Mouse (Mus musculus): ENCODE results near the gene Eif4e1b.

Gene Eif4e1b

GRCm38 (mm10) chr13:54783698-54784097 is at the start of gene Eif4e1b:
Gene Eif4e1b, plus strand, starts transcription at chr13:54783998.
- no peak for ATAC-seq (ENCODE audit: insufficient number of reproducible peaks, low FRiP score, low TSS enrichment)

DNA sequence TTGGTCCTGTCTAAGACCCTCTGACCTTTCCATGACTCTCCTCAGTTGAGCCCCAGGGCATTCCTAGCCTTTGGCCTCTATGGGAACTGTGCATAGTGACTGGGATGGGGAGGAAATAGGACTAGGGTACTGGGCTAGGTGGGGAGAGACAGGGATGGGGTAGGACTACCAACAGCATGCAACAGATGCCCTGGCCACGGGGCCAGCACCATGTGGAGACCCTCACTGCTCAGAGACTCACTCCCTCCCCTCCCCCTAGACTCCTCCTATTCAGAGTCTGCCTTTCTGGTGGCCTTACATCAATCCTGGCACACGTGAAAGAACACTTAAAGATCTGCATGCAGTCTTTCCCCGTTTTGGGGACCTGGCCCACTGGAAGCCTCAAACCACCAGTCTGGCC is 46.9 kb upstream of the Eif4e1b start:
- ATAC-seq (ENCODE audit: insufficient number of reproducible peaks, low FRiP score, low TSS enrichment), result no peak

GRCm38 (mm10) chr13:54737488-54738212 is 46.1 kb upstream of the Eif4e1b start:
- ATAC-seq (ENCODE audit: insufficient number of reproducible peaks, low FRiP score, low TSS enrichment), result peak; percentile 56

GRCm38 (mm10) chr13:54738213-54738601 is 45.6 kb upstream of the Eif4e1b start:
- peak; percentile 34; the same call in 1 of the 2 replicates for ATAC-seq (ENCODE audit: insufficient number of reproducible peaks, low FRiP score, low TSS enrichment)

DNA sequence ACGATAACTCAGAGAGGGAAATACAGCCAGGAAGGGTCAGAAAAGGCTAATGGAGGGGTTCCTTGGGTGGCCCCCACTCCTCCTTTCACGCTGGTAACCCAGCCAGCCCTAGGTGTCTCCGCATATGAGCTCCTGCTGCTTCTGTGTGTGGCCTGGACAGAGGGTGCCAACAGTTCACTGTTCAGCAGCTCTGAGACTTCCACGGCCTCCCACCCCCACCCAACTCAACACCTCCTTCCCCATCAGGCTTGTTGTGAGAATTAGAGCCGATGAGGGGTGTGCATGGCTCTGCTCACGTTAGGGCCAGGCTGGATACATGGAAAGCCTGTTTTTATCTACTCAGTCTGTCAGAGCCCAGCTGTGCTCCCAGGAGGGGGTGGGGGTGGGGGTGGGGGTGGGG is 37.7 kb upstream of the Eif4e1b start:
- no peak for ATAC-seq (ENCODE audit: insufficient number of reproducible peaks, low FRiP score, low TSS enrichment)

DNA sequence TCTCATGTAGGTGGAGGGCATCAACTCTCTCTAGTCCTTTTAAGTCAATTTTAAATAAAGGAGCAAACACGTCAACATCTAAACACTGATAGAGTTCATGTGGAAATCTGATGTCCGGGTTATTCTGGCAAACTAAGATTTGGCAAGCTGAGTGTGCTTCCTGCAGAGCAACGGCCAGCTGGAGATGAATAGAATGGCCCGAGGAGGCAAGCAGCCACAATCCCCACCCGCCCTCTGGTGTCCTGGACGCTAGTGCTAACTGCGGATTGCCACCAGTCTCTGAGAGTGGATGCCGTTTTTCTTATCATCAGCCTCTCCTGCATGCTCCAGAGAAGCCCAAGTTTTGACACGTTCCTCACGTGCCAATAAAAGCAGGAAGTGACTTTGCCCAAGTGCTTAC is 36.9 kb upstream of the Eif4e1b start:
- peak; percentile 29; the same call in 1 of the 2 replicates for ATAC-seq (ENCODE audit: insufficient number of reproducible peaks, low FRiP score, low TSS enrichment)

GRCm38 (mm10) chr13:54748190-54748589 is 35.6 kb upstream of the Eif4e1b start:
- no peak for ATAC-seq (ENCODE audit: insufficient number of reproducible peaks, low FRiP score, low TSS enrichment)

GRCm38 (mm10) chr13:54748721-54749060 is 35.1 kb upstream of the Eif4e1b start:
- no peak for ATAC-seq (ENCODE audit: insufficient number of reproducible peaks, low FRiP score, low TSS enrichment)

DNA sequence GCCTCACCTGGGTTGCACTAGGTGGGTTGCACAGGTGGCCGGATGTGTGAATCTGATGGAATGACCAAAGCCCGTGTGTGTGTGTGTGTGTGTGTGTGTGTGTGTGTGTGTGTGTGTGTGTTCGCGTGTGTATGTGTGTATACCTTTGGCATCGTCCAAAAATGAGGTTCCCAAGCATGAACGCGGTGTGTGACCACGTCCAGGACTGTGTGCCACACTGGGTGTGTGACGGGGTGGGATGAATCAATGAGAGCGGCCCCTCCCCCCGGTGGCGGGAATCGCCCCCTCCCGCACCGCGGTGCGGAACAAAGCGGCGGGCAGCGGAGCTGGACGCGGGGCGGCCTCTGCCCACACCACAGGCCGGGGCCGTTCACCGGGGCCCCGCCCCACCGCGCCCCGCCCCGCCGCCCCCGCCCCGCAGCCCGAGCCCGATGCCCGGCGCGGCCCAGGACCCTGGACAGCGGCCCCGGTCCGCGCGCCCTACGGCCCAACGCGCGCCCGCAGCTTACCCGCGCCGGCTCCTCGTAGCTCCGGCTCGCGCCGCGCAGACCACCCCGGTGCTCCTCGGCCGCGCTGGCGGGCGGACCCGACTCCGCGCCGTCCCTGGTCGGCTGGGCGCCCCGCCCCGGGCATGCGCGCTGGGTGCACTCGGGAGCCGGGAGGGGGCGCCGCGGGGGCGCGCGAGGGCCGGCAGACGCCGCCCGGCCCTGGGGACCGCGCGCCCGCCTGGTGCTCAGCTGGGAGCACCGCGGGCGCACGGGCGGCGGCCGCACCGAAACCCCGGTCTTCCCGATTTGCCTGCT is 34.5 kb upstream of the Eif4e1b start:
- ATAC-seq (ENCODE audit: insufficient number of reproducible peaks, low FRiP score, low TSS enrichment), result peak; percentile 33; the same call in 1 of the 2 replicates

GRCm38 (mm10) chr13:54749864-54750411 is 33.9 kb upstream of the Eif4e1b start, which contains the start of gene Gprin1:
Gene Gprin1, minus strand, starts transcription at chr13:54749874.
- ATAC-seq (ENCODE audit: insufficient number of reproducible peaks, low FRiP score, low TSS enrichment), result peak; percentile 22; the same call in 1 of the 2 replicates

DNA sequence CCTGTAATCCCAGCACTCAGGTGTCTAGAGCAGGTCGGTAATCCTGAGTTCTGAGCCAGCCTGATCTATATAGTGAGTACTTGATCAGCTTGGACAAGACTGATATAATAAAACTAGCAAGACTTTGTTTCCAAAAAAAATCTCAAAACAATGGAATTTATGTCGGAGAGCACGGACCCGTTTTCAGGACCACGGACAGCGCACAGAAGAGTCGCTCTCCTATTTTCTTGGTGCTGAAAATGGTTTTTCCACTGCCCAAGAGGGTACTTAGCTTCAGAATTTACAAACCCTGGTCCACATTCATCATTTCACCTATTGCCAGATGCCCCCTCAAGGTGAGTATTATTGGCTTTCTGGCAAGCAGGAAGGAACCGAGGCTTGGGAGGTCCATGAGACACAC is 33.1 kb upstream of the Eif4e1b start:
- no peak for ATAC-seq (ENCODE audit: insufficient number of reproducible peaks, low FRiP score, low TSS enrichment)

DNA sequence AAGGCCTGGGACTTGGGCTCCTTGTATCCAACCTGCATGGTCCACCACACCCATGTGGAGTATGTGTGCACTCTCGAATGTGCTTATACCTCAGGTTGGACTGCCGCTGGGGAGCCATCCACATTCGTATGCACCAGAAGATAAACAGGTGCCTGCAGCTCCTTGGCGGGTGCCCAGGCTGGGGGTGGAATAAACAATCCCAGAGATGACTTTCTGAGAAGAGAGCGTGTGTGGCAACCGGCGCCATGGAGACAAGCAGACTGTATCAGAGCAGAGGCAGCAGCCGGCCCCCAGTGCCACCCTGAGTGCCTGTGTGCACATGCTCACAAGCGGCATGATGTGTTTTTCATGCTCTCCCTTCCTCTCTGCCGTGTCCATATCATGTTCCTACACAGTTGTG is 31.1 kb upstream of the Eif4e1b start:
- ATAC-seq (ENCODE audit: insufficient number of reproducible peaks, low FRiP score, low TSS enrichment), result no peak

- ATAC-seq (ENCODE audit: insufficient number of reproducible peaks, low FRiP score, low TSS enrichment), result no peak
These were observed 30.1 kb upstream of the Eif4e1b start for GRCm38 (mm10) chr13:54753733-54754132.

GRCm38 (mm10) chr13:54754169-54755080 is 29.4 kb upstream of the Eif4e1b start:
- ATAC-seq (ENCODE audit: insufficient number of reproducible peaks, low FRiP score, low TSS enrichment), result no peak

- ATAC-seq (ENCODE audit: insufficient number of reproducible peaks, low FRiP score, low TSS enrichment), result no peak
These were observed 28.5 kb upstream of the Eif4e1b start for GRCm38 (mm10) chr13:54755201-54755830.

- no peak for ATAC-seq (ENCODE audit: insufficient number of reproducible peaks, low FRiP score, low TSS enrichment)
These were observed 27.6 kb upstream of the Eif4e1b start for GRCm38 (mm10) chr13:54756156-54756712.

- ATAC-seq (ENCODE audit: insufficient number of reproducible peaks, low FRiP score, low TSS enrichment), result no peak
These were observed 26.5 kb upstream of the Eif4e1b start for GRCm38 (mm10) chr13:54757093-54757830.

GRCm38 (mm10) chr13:54758045-54758755 is 25.6 kb upstream of the Eif4e1b start:
- peak; percentile 79 for ATAC-seq (ENCODE audit: insufficient number of reproducible peaks, low FRiP score, low TSS enrichment)
